Mouse (Mus musculus) v-Abl transformed pro-B cells (cell line): Measurements from ENCODE around the gene Arhgap32.

Source experiments
- in situ Hi-C, 2 experiments: fragments of 400-800 bp; cut with MboI; formaldehyde crosslinking; loops; one replicate each; pipeline ENCODE4 v1.15.1; 2025; ENCODE audit not compliant: unreplicated experiment in 2 of 2

Gene Arhgap32

GRCm38 (mm10) chr9:32242921-32243617, 127.1 kb downstream of the Arhgap32 start:
- in situ Hi-C loops, result no loop called here

- in situ Hi-C loops, result no loop called here
Observed at GRCm38 (mm10) chr9:32245237-32245636, 129.3 kb downstream of the Arhgap32 start.

- in situ Hi-C loops, result no loop called here
Observed at GRCm38 (mm10) chr9:32246123-32246716, 130.3 kb downstream of the Arhgap32 start.

GRCm38 (mm10) chr9:32250486-32250885, 134.6 kb downstream of the Arhgap32 start:
- in situ Hi-C loops, result no loop called here

GRCm38 (mm10) chr9:32253721-32254120, 137.8 kb downstream of the Arhgap32 start:
- in situ Hi-C loops, result no loop called here

GRCm38 (mm10) chr9:32257365-32257764, 141.4 kb downstream of the Arhgap32 start:
- in situ Hi-C loops, result no loop called here

GRCm38 (mm10) chr9:32257882-32258281, 141.9 kb downstream of the Arhgap32 start:
- in situ Hi-C loops, result no loop called here

GRCm38 (mm10) chr9:32271896-32272444, 156.0 kb downstream of the Arhgap32 start:
- in situ Hi-C loops, result loop anchor here (5.0 to 10.0 kb wide), 5 partner anchors 313 to 980 kb away; no protein-coding TSS in a partner anchor

GRCm38 (mm10) chr9:32278052-32278451, 162.1 kb downstream of the Arhgap32 start:
- in situ Hi-C loops, result loop anchor here (10.0 kb wide), 2 partner anchors 307 to 817 kb away; no protein-coding TSS in a partner anchor

GRCm38 (mm10) chr9:32279789-32280188, 163.9 kb downstream of the Arhgap32 start:
- in situ Hi-C loops, result loop anchor here (10.0 kb wide), 2 partner anchors 305 to 815 kb away; no protein-coding TSS in a partner anchor

- in situ Hi-C loops, result no loop called here
Observed at GRCm38 (mm10) chr9:32280456-32280855, 164.5 kb downstream of the Arhgap32 start.

GRCm38 (mm10) chr9:32283591-32283990, 167.7 kb downstream of the Arhgap32 start:
- in situ Hi-C loops, result no loop called here

GRCm38 (mm10) chr9:32291618-32292017, 175.7 kb downstream of the Arhgap32 start:
- in situ Hi-C loops, result no loop called here

GRCm38 (mm10) chr9:32292686-32293085, 176.8 kb downstream of the Arhgap32 start:
- in situ Hi-C loops, result no loop called here

- in situ Hi-C loops, result no loop called here
Observed at GRCm38 (mm10) chr9:32295061-32295800, 179.3 kb downstream of the Arhgap32 start.

- in situ Hi-C loops, result no loop called here
Observed at GRCm38 (mm10) chr9:32302501-32303150, 186.7 kb downstream of the Arhgap32 start.

GRCm38 (mm10) chr9:32311786-32312185, 195.8 kb downstream of the Arhgap32 start:
- in situ Hi-C loops, result no loop called here

- in situ Hi-C loops, result no loop called here
Observed at GRCm38 (mm10) chr9:32312208-32312607, 196.3 kb downstream of the Arhgap32 start.

- in situ Hi-C loops, result no loop called here
Observed at GRCm38 (mm10) chr9:32314071-32314470, 198.1 kb downstream of the Arhgap32 start.

- in situ Hi-C loops, result no loop called here
Observed at GRCm38 (mm10) chr9:32315999-32316398, 200.1 kb downstream of the Arhgap32 start.
